Mouse (Mus musculus) E14TG2a.4 (cell line): Measurements from ENCODE around the gene Luc7l2.

ENCODE experiments used
- H3K27me3 ChIP-seq: 2 replicates; pipeline ENCODE4 v1.6.1; 2014; ENCODE audit warnings: low read length, control low read depth; ENCODE audit not compliant: insufficient read depth
- H3K36me3 ChIP-seq: 2 replicates; pipeline ENCODE4 v1.6.1; 2014; ENCODE audit warnings: low read length, control low read depth; ENCODE audit not compliant: insufficient read depth
- H3K4me1 ChIP-seq: replicated peaks from 2 replicates; pipeline ENCODE4 v1.6.1; 2014; ENCODE audit warnings: low read depth, low read length, control low read depth
- H3K4me3 ChIP-seq: replicated peaks from 2 replicates; pipeline ENCODE4 v1.5.1; 2014; ENCODE audit warnings: mild to moderate bottlenecking, low read length
- H3K9me3 ChIP-seq: 2 replicates; pipeline ENCODE4 v1.6.1; 2014; ENCODE audit warnings: low read length, control low read depth
- CTCF ChIP-seq: conservative IDR thresholded peaks from 2 replicates; pipeline ENCODE4 v1.5.1; 2014; ENCODE audit warnings: low read length
- NANOG ChIP-seq: IDR thresholded peaks from 2 replicates; pipeline ENCODE4 v1.6.1; 2014; ENCODE audit warnings: borderline replicate concordance, low read length, mixed read lengths
- POU5F1 ChIP-seq: IDR thresholded peaks from 2 replicates; pipeline ENCODE4 v1.6.1; 2014; ENCODE audit warnings: low read length, borderline replicate concordance

Gene Luc7l2

DNA sequence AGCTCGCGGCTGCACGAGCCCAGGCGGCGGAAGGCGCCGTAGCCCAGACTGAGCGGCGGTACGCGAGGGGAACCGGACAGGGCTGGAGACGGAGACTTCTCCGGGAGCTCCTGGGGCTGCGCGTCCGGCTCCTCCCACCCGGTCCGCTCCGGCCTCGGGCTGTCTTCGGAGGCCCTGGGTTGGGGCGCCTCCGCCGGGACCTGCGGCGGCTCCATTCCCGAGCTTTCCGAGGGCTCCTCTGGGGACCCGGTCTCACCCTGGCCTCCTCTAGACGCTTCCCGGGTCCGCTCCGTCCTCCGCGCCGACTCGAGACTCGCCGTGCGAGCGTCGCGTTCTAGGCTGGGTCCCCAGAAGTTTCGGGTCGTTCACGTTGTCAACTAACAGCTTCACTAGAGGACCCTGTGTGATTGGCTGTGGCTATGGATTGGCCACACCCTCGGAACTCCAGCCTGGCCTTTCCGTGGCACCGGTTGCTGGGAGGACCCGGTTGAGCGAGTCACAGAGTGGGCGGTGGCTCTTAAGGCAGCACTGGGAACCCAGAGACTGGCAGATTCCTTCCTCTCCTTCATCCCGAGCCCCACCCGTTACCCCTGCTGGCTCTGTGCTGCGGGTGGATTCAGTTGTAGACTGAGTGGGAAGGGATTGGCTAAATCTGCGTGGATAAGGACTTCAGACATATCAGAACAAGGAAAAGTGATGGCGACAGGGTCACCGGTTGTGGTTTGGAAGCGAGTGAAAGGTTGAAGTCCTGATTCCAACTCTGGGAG, 85.9 kb downstream of the Luc7l2 start, which contains the start of gene Klrg2:
TSS of gene Klrg2 (minus strand) at position 391 of the 767 bp plus-strand sequence.
- peak within 1 kb of the TSS; percentile 86 for H3K4me3 ChIP-seq
- H3K9me3 ChIP-seq, result no peaks in the 10 kb centered on the region
- peaks cover 19% of the 10 kb centered on the region for H3K4me1 ChIP-seq
- peaks cover 96% of the 10 kb centered on the region for H3K27me3 ChIP-seq
- no peak for TF ChIP-seq CTCF
- TF ChIP-seq POU5F1, result no peak
- no peak for TF ChIP-seq NANOG
- no peaks in the 10 kb centered on the region for H3K36me3 ChIP-seq

DNA sequence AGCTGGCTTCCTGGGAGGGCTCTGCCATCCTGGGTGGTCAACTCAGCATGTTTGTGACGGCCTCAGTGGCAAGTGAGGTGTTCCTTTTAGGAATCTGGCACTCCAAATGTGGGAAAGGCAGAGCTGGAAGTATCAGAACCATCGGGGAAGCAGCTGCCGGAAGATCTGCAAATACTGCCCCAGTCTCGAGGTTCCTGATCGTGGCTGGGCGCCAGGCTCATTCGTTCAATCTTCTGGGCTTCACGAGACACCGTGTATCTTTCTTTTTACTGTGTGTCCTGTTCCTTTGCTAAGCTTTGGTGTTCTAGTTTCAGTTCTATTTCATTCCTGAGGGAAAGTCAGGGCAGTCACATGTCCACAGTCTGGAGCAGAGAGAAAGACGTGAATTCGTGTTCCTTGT, 89.3 kb downstream of the Luc7l2 start:
- H3K4me1 ChIP-seq, result peaks cover 20% of the 10 kb centered on the region
- H3K9me3 ChIP-seq, result no peaks in the 10 kb centered on the region
- H3K27me3 ChIP-seq, result peaks cover 84% of the 10 kb centered on the region
- TF ChIP-seq CTCF (no peak), NANOG (no peak), POU5F1 (no peak)
- H3K4me3 ChIP-seq, result no peak overlapping the region
- H3K36me3 ChIP-seq, result no peaks in the 10 kb centered on the region

- H3K4me1 ChIP-seq, result peaks cover 13% of the 10 kb centered on the region
- no peaks in the 10 kb centered on the region for H3K36me3 ChIP-seq
- no peak for TF ChIP-seq POU5F1
- TF ChIP-seq NANOG, result no peak
- TF ChIP-seq CTCF, result no peak
- H3K4me3 ChIP-seq, result no peak overlapping the region
- H3K27me3 ChIP-seq, result peaks cover 82% of the 10 kb centered on the region
- no peaks in the 10 kb centered on the region for H3K9me3 ChIP-seq
Observed at GRCm38 (mm10) chr6:38641228-38641627, 90.1 kb downstream of the Luc7l2 start.

DNA sequence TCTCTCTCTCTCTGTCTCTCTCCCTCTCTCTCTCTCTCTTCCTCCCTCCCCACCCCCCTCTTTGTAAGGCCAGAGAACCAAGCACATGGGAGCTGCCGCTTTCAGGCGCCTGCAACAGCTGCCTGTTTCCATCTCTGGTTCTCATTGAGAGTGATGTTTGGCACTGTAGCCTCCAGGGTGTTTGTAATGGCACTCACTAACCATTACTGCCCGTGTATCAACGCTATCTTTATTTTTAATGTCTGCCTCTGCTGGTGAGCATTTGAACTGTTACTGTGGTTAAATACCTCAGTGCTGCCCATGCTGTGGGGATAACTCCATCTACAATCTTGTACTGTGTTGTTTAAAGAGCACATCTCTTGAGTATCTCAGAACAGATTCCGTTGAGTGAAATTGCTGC, 90.5 kb downstream of the Luc7l2 start:
- H3K4me3 ChIP-seq, result no peak overlapping the region
- H3K4me1 ChIP-seq, result peaks cover 13% of the 10 kb centered on the region
- H3K9me3 ChIP-seq, result no peaks in the 10 kb centered on the region
- TF ChIP-seq POU5F1 (no peak), NANOG (no peak), CTCF (no peak)
- H3K36me3 ChIP-seq, result no peaks in the 10 kb centered on the region
- peaks cover 82% of the 10 kb centered on the region for H3K27me3 ChIP-seq

- Histone ChIP-seq H3K9me3 (no peaks in the 10 kb centered on the region), H3K36me3 (no peaks in the 10 kb centered on the region), H3K4me1 (peaks cover 7% of the 10 kb centered on the region), H3K4me3 (no peak overlapping the region), H3K27me3 (peaks cover 78% of the 10 kb centered on the region)
- TF ChIP-seq NANOG, result no peak
- no peak for TF ChIP-seq CTCF
- no peak for TF ChIP-seq POU5F1
Observed at GRCm38 (mm10) chr6:38642593-38642992, 91.5 kb downstream of the Luc7l2 start.

- TF ChIP-seq NANOG, result no peak
- no peak for TF ChIP-seq CTCF
- TF ChIP-seq POU5F1, result no peak
- Histone ChIP-seq H3K4me1 (peaks cover 7% of the 10 kb centered on the region), H3K4me3 (no peak overlapping the region), H3K9me3 (no peaks in the 10 kb centered on the region), H3K36me3 (no peaks in the 10 kb centered on the region), H3K27me3 (peaks cover 78% of the 10 kb centered on the region)
Observed at GRCm38 (mm10) chr6:38643039-38643438, 91.9 kb downstream of the Luc7l2 start.

- Histone ChIP-seq H3K27me3 (peaks cover 31% of the 10 kb centered on the region), H3K4me3 (no peak overlapping the region), H3K4me1 (peaks cover 8% of the 10 kb centered on the region), H3K36me3 (no peaks in the 10 kb centered on the region), H3K9me3 (peaks cover 22% of the 10 kb centered on the region)
- TF ChIP-seq CTCF (peak; percentile 48), NANOG (no peak)
Observed at GRCm38 (mm10) chr6:38649545-38649944, 98.4 kb downstream of the Luc7l2 start.

DNA sequence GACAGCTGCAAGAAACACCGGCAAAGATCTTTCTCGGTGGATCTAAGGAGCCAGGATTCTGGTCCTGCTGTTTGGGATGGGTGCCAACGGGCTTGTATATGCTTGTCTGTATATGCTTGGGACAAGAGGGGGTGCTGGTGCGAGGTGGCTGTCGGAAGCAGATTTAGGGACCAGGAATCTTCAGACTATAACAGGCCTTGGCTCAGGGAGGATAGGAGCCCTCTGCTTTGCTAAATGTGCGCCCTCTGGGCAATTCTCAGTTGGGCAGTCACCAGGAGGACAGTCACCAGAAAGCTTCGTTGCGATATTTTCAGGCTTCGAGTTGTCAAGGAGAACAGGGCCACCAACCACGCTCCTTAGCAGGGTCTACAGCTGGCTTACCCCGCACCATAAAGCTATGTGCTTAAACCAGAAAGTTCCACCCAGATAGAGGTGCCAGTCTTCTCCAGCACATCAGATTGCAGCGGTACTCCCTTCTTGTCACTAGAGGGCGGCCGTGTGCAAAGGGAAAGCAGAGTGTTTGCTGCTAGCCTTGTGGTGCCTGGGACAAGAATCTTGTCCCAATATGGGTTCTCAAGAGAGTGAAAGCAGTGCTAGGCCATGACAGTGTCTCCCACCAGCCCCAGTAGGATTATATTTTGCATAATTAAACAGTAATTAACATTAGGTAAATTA, 99.3 kb downstream of the Luc7l2 start:
- no peak overlapping the region; the same call in 1 of the 2 replicates for H3K4me3 ChIP-seq
- no peak for TF ChIP-seq NANOG
- peak; percentile 89 for TF ChIP-seq CTCF
- H3K27me3 ChIP-seq, result peaks cover 24% of the 10 kb centered on the region
- H3K4me1 ChIP-seq, result peaks cover 8% of the 10 kb centered on the region
- peaks cover 27% of the 10 kb centered on the region for H3K9me3 ChIP-seq
- no peaks in the 10 kb centered on the region for H3K36me3 ChIP-seq
